Mouse (Mus musculus) CH12.LX (cell line): ENCODE results near the gene Opa1. TPM values are rescaled to one million over a fixed set of nuclear protein-coding genes. Genes with fewer than 3 reads are reported as not detected.

Experiments used
- DNase-seq: peaks from one replicate; pipeline ENCODE4 v3.0.0-alpha.2; 2013; ENCODE audit errors: extremely low read depth
- H3K27ac ChIP-seq: 2 replicates; pipeline ENCODE4 v1.5.1; 2012; ENCODE audit warnings: low read depth, mild to moderate bottlenecking, control low read depth, moderate library complexity; ENCODE audit not compliant: insufficient read depth
- H3K27me3 ChIP-seq: replicated peaks from 2 replicates; pipeline ENCODE3; 2012; ENCODE audit warnings: inconsistent platforms
- H3K36me3 ChIP-seq, 2 experiments: replicated peaks in 1 of 2; 2 replicates each; pipeline versions ENCODE3 to v1.6.1; 2012; ENCODE audit warnings: inconsistent platforms in 1 of 2, low read length in 1 of 2, mild to moderate bottlenecking in 1 of 2, mixed read lengths in 1 of 2, moderate library complexity in 1 of 2; ENCODE audit not compliant: control insufficient read depth in 1 of 2, insufficient read depth in 1 of 2
- H3K4me1 ChIP-seq, 2 experiments: 2 replicates each; pipeline ENCODE4 v1.6.1; 2012; ENCODE audit warnings: inconsistent platforms in 1 of 2, moderate library complexity in 1 of 2; ENCODE audit not compliant: insufficient read depth in 2 of 2, control insufficient read depth in 1 of 2
- H3K4me2 ChIP-seq: 2 replicates; pipeline ENCODE4 v1.6.1; 2012; ENCODE audit warnings: low read depth, mild to moderate bottlenecking, control low read depth; ENCODE audit not compliant: poor library complexity, insufficient read depth, severe bottlenecking
- H3K4me3 ChIP-seq, 3 experiments: fragments of 150-350 bp in 1 of 3; sonication (generic) in 1 of 3; replicated peaks in 1 of 3; 2 replicates each; pipeline versions ENCODE3 to v1.5.1; 2011 to 2012; ENCODE audit warnings: low read depth in 2 of 3, low read length in 2 of 3, mild to moderate bottlenecking in 2 of 3, moderate library complexity in 2 of 3, control low read depth in 1 of 3, improper control_type of control experiment in 1 of 3, inconsistent platforms in 1 of 3, mixed read lengths in 1 of 3; ENCODE audit not compliant: poor library complexity in 1 of 3
- H3K79me2 ChIP-seq: replicated peaks from 2 replicates; pipeline ENCODE4 v1.6.1; 2012; ENCODE audit warnings: mild to moderate bottlenecking, moderate library complexity; ENCODE audit not compliant: control insufficient read depth, poor library complexity, insufficient read depth, severe bottlenecking; ENCODE audit errors: extremely low read depth
- H3K9ac ChIP-seq: 2 replicates; pipeline ENCODE4 v1.6.1; 2012; ENCODE audit warnings: low read depth, mild to moderate bottlenecking, control low read depth, moderate library complexity; ENCODE audit not compliant: insufficient read depth
- H3K9me3 ChIP-seq: replicated peaks from 2 replicates; pipeline ENCODE3; 2012; ENCODE audit warnings: low read length, inconsistent platforms, mixed read lengths
- CHD1 ChIP-seq: IDR thresholded peaks from 2 replicates; pipeline ENCODE4 v1.6.1; 2012; ENCODE audit warnings: low read depth, low read length, improper control_type of control experiment, inconsistent platforms
- CHD2 ChIP-seq: IDR thresholded peaks from 2 replicates; pipeline ENCODE4 v1.6.1; 2011; ENCODE audit warnings: low read length, improper control_type of control experiment
- E2F4 ChIP-seq: IDR thresholded peaks from 2 replicates; pipeline ENCODE4 v1.6.1; 2011; ENCODE audit warnings: low read depth, low read length, improper control_type of control experiment; ENCODE audit not compliant: insufficient replicate concordance
- EP300 ChIP-seq: IDR thresholded peaks from 2 replicates; pipeline ENCODE4 v1.6.1; 2011; ENCODE audit warnings: low read length, improper control_type of control experiment
- ETS1 ChIP-seq: conservative IDR thresholded peaks from 2 replicates; pipeline ENCODE4 v1.6.1; 2012; ENCODE audit warnings: low read depth, mild to moderate bottlenecking, inconsistent platforms, low read length, improper control_type of control experiment, moderate library complexity
- JUND ChIP-seq: conservative IDR thresholded peaks from 2 replicates; pipeline ENCODE4 v1.6.1; 2011; ENCODE audit warnings: low read depth, low read length, improper control_type of control experiment
- MAX ChIP-seq: IDR thresholded peaks from 2 replicates; pipeline ENCODE4 v1.6.1; 2011; ENCODE audit warnings: low read length, improper control_type of control experiment
- MEF2A ChIP-seq: IDR thresholded peaks from 2 replicates; pipeline ENCODE4 v1.6.1; 2014; ENCODE audit warnings: low read depth, mild to moderate bottlenecking, inconsistent platforms, low read length, improper control_type of control experiment, borderline replicate concordance
- MXI1 ChIP-seq: IDR thresholded peaks from 2 replicates; pipeline ENCODE4 v1.6.1; 2011; ENCODE audit warnings: mild to moderate bottlenecking, low read depth, low read length, improper control_type of control experiment
- MYC ChIP-seq: IDR thresholded peaks from 2 replicates; pipeline ENCODE4 v1.6.1; 2011; ENCODE audit warnings: low read depth, mild to moderate bottlenecking, improper control_type of control experiment, low read length
- NELFE ChIP-seq: IDR thresholded peaks from 2 replicates; pipeline ENCODE4 v1.6.1; 2011; ENCODE audit warnings: low read depth, low read length, improper control_type of control experiment
- NRF1 ChIP-seq: IDR thresholded peaks from 2 replicates; pipeline ENCODE4 v1.6.1; 2014; ENCODE audit warnings: low read depth, mild to moderate bottlenecking, inconsistent platforms, low read length, improper control_type of control experiment, moderate library complexity
- PAX5 ChIP-seq: IDR thresholded peaks from 2 replicates; pipeline ENCODE4 v1.6.1; 2012; ENCODE audit warnings: low read length, inconsistent platforms, mixed read lengths
- POLR2A ChIP-seq: IDR thresholded peaks from 2 replicates; pipeline ENCODE4 v1.6.1; 2011; ENCODE audit warnings: low read depth, mild to moderate bottlenecking, improper control_type of control experiment, low read length
- POLR2AphosphoS2 ChIP-seq: IDR thresholded peaks from 2 replicates; pipeline ENCODE4 v1.6.1; 2011; ENCODE audit warnings: low read depth, low read length, improper control_type of control experiment
- RCOR1 ChIP-seq: conservative IDR thresholded peaks from 2 replicates; pipeline ENCODE4 v1.6.1; 2012; ENCODE audit warnings: low read depth, mild to moderate bottlenecking, inconsistent platforms, low read length, improper control_type of control experiment
- USF2 ChIP-seq: conservative IDR thresholded peaks from 2 replicates; pipeline ENCODE4 v1.6.1; 2011; ENCODE audit warnings: low read depth, low read length, improper control_type of control experiment
- ZC3H11A ChIP-seq: IDR thresholded peaks from 2 replicates; pipeline ENCODE4 v1.6.1; 2012; ENCODE audit warnings: low read depth, mild to moderate bottlenecking, inconsistent platforms, low read length, improper control_type of control experiment
- ZKSCAN1 ChIP-seq: IDR thresholded peaks from 2 replicates; pipeline ENCODE4 v1.6.1; 2012; ENCODE audit warnings: low read depth, inconsistent platforms, low read length, improper control_type of control experiment, borderline replicate concordance
- ZNF384 ChIP-seq: IDR thresholded peaks from 2 replicates; pipeline ENCODE4 v1.6.1; 2012; ENCODE audit warnings: low read depth, low read length, improper control_type of control experiment, inconsistent platforms
- dilution Hi-C: fragments of 300-500 bp; cut with MboI; formaldehyde crosslinking; loops from 2 replicates; pipeline ENCODE4 v1.14.3; 2020; ENCODE audit warnings: low sequenced_read_pairs; ENCODE audit not compliant: extremely low pct_unique_long_range_greater_than_20kb, extremely low pct_ligation_motif_present
- in situ Hi-C: fragments of 300-500 bp; cut with MboI; formaldehyde crosslinking; loops from 3 replicates; pipeline ENCODE4 v1.14.3; 2019; ENCODE audit warnings: low sequenced_read_pairs, low pct_ligation_motif_present, low pct_unique_long_range_greater_than_20kb, mixed read lengths
- polyA plus RNA-seq: library from polyadenylated mRNA; unstranded; fragments of >175 nt; gene quantifications from 2 replicates; pipeline ENCODE4 v1.2.1, GENCODE M21; 2012; ENCODE audit warnings: low read depth; ENCODE audit not compliant: insufficient read length
- total RNA-seq, 2 experiments: library from RNA; depleted of rRNA; stranded (reverse); fragments of 300-350 nt in 1 of 2; fragments of >200 nt in 1 of 2; gene quantifications; 2 replicates each; pipeline ENCODE4 v1.2.3; 2012 to 2014

Opa1 gene
- total and polyA plus RNA-seq, 3 experiments, result 42.0 to 57.3 (median 49.9) TPM

GRCm38 (mm10) chr16:29689187-29689819, 110.2 kb downstream of the Opa1 start:
- in situ Hi-C loops, result no loop called here
- no peak overlapping the region for H3K4me2 ChIP-seq
- H3K4me1 ChIP-seq, result no peaks in the 10 kb centered on the region
- H3K9ac ChIP-seq, result no peak overlapping the region
- H3K36me3 ChIP-seq, result no peaks in the 10 kb centered on the region
- H3K79me2 ChIP-seq, result no peaks in the 10 kb centered on the region
- no peaks in the 10 kb centered on the region for H3K27me3 ChIP-seq
- dilution Hi-C loops, result no loop called here
- TF ChIP-seq ZC3H11A (no peak), MEF2A (no peak), NRF1 (no peak), CHD2 (no peak), USF2 (no peak), E2F4 (no peak), PAX5 (no peak), ZKSCAN1 (no peak), ZNF384 (no peak), MYC (no peak), JUND (no peak), EP300 (no peak), CHD1 (no peak), ETS1 (no peak), POLR2AphosphoS2 (no peak), MAX (no peak), MXI1 (no peak)
- H3K27ac ChIP-seq, result no peak overlapping the region
- DNase-seq, result no peak
- H3K9me3 ChIP-seq, result no peaks in the 10 kb centered on the region
- no peak overlapping the region for H3K4me3 ChIP-seq

GRCm38 (mm10) chr16:29693025-29693682, 114.0 kb downstream of the Opa1 start:
- no peak for DNase-seq
- Histone ChIP-seq H3K4me2 (no peak overlapping the region), H3K27me3 (no peaks in the 10 kb centered on the region), H3K9me3 (no peaks in the 10 kb centered on the region), H3K4me1 (no peaks in the 10 kb centered on the region), H3K4me3 (no peak overlapping the region), H3K27ac (no peak overlapping the region), H3K36me3 (no peaks in the 10 kb centered on the region), H3K79me2 (no peaks in the 10 kb centered on the region)
- in situ Hi-C loops, result no loop called here
- TF ChIP-seq NELFE (no peak), MXI1 (no peak), RCOR1 (no peak), POLR2A (no peak)
- TF ChIP-seq, all 38 proteins: peak for 0
- dilution Hi-C loops, result no loop called here
- no peak overlapping the region for H3K9ac ChIP-seq
